Mouse (Mus musculus) spleen, adult 2 months (tissue): ENCODE measurements at regions not wholly inside any gene's neighbourhood (a gene's known extent, or its start where the extent isn't known, plus 50 kb on each side); places are given as distances from the start of the nearest gene placed in this dataset.

Experiments
- DNase-seq, 2 experiments: peaks; one replicate each; pipeline versions ENCODE4 v3.0.0 to v3.0.0-alpha.2; 2012 to 2021; ENCODE audit warnings: low spot score in 2 of 2, low read depth in 1 of 2
- H3K27ac ChIP-seq: fragments of 200-500 bp; 2 replicates; pipeline ENCODE4 v1.5.1; 2012; ENCODE audit warnings: low read length, inconsistent platforms; ENCODE audit not compliant: insufficient read depth
- H3K27me3 ChIP-seq: fragments of 200-500 bp; 2 replicates; pipeline ENCODE4 v1.6.1; 2012; ENCODE audit warnings: mild to moderate bottlenecking, moderate library complexity, low read length, inconsistent platforms; ENCODE audit not compliant: control insufficient read depth, insufficient read depth
- H3K36me3 ChIP-seq: fragments of 200-500 bp; 2 replicates; pipeline ENCODE4 v1.6.1; 2012; ENCODE audit warnings: mild to moderate bottlenecking, low read length, inconsistent platforms; ENCODE audit not compliant: control insufficient read depth, insufficient read depth
- H3K4me1 ChIP-seq: fragments of 200-500 bp; 2 replicates; pipeline ENCODE4 v1.6.1; 2011; ENCODE audit warnings: inconsistent platforms; ENCODE audit not compliant: control insufficient read depth, insufficient read depth, insufficient read length
- H3K4me3 ChIP-seq: fragments of 200-500 bp; 2 replicates; pipeline ENCODE4 v1.5.1; 2011; ENCODE audit warnings: mild to moderate bottlenecking, inconsistent platforms; ENCODE audit not compliant: insufficient read depth, insufficient read length; ENCODE audit errors: extremely low read depth
- CTCF ChIP-seq: fragments of 200-500 bp; IDR thresholded peaks from 2 replicates; pipeline ENCODE4 v1.5.1; 2011; ENCODE audit warnings: mild to moderate bottlenecking, inconsistent platforms; ENCODE audit not compliant: insufficient read depth, insufficient read length, insufficient replicate concordance; ENCODE audit errors: extremely low read depth
- POLR2A ChIP-seq: fragments of 200-500 bp; IDR thresholded peaks from 2 replicates; pipeline ENCODE4 v1.6.1; 2011; ENCODE audit warnings: low read depth, low read length, inconsistent platforms
- WGBS: fragments of 180-500 bp; shearing (Covaris S2); methylation state at CpG from one replicate; pipeline ENCODE4 v1.1.7; 2018; 5-methylcytosine and 5-hydroxymethylcytosine counted together

DNA sequence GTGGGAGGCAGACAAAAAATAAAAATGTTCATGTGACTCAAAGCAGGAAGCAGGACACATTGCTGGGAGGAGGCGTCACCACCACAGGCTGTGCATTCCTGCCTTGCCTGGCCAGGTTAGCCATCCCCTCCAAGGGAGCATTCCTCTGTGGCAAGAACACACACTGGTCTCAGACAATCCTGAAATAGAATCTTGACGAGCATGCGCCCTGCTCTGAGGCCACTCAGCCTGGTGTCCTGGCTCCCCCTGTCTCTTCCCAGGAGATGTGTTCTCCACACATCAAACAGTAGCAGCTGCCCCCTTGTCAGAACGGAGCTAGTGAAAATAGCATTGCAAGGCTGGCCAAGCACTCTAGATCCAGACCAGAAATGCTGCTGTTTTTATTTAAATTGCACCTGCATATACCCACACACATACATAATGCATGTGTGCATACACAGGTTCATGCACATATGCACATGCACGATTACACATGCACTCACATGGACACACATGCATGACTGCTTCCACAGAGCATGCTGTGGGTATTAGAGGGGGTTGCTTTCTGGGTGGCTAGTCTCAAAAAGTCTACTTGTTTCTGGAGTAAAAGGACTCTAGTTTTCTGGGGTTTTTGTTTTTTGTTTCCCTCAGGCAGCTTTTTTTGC lies 105.8 kb downstream of the Tomm20 start:
- H3K4me1 ChIP-seq: peaks cover 27% of the 10 kb centered on the region; the same call in 1 of the 2 replicates
- no peak overlapping the region for H3K4me3 ChIP-seq
- peak overlapping the region; percentile 75 for H3K27ac ChIP-seq
- H3K27me3 ChIP-seq: no peaks in the 10 kb centered on the region
- DNase-seq: no peak
- 19% methylated on average over 5 of the region's 5 CpGs for WGBS
- TF ChIP-seq POLR2A (no peak), CTCF (peak; percentile 1; the same call in 1 of the 2 replicates)
- no peaks in the 10 kb centered on the region for H3K36me3 ChIP-seq

DNA sequence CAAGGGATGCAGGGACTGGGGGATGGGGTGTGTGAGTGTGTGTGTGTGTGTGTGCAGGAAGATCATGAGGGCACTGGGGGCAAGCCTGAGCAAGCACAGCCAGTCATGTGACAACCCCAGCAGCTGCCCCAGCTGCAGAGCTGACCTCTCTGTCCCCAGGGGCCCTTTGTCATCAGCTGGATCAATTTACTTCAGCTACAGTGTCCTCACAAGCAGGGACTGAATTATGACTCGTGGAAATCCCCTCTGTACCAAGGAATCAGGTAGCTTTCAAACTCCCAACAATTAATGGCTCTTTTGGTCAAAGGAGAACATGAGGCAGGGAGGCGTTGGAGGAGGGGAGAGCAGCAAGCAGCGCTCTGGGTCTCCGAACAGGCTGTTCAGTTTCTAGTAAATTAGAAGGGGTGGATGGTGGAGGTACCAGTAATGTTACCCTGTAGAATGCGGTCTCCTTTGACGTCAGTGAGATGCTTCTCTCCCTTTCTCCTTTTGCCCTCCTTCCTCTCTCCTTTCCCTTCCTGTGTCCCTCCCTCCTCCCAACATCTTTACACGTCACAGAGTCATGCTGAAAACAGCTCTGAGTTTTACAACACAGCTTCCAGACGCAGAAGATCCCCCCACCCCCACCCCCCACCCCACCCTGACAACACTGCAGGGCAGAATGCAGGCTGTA lies 106.5 kb downstream of the Tomm20 start:
- TF ChIP-seq CTCF (no peak), POLR2A (no peak)
- 25% methylated on average over 8 of the region's 8 CpGs for WGBS
- peak; percentile 66 to 73 for DNase-seq
- Histone ChIP-seq H3K4me1 (peaks cover 26% of the 10 kb centered on the region; the same call in 1 of the 2 replicates), H3K27me3 (no peaks in the 10 kb centered on the region), H3K4me3 (no peak overlapping the region), H3K36me3 (no peaks in the 10 kb centered on the region), H3K27ac (peak overlapping the region; percentile 82)

DNA sequence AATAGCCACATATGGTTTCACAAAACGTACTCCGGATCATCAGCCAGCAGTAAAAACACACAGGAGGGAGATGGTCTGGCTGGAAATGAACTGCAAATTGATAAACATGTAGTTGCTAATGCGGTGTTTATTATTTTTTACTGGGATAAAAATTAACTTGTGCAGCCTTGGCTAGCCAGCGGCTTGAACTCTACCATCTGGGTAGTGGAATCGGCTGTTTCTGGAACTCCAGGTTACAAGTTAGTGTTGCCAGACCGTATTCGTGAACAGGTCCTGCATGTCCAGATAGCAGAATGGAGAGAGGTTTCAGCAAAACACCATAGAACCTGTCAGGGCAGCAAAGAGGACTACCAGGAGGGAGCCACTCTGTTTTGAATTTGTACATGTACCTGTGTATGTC lies 107.4 kb downstream of the Tomm20 start:
- no peak for TF ChIP-seq POLR2A
- no peak for TF ChIP-seq CTCF
- Histone ChIP-seq H3K36me3 (no peaks in the 10 kb centered on the region), H3K4me1 (peaks cover 31% of the 10 kb centered on the region), H3K4me3 (no peak overlapping the region), H3K27ac (peak overlapping the region; percentile 82), H3K27me3 (no peaks in the 10 kb centered on the region)
- no peak for DNase-seq
- 92% methylated on average over 7 of the region's 7 CpGs for WGBS

DNA sequence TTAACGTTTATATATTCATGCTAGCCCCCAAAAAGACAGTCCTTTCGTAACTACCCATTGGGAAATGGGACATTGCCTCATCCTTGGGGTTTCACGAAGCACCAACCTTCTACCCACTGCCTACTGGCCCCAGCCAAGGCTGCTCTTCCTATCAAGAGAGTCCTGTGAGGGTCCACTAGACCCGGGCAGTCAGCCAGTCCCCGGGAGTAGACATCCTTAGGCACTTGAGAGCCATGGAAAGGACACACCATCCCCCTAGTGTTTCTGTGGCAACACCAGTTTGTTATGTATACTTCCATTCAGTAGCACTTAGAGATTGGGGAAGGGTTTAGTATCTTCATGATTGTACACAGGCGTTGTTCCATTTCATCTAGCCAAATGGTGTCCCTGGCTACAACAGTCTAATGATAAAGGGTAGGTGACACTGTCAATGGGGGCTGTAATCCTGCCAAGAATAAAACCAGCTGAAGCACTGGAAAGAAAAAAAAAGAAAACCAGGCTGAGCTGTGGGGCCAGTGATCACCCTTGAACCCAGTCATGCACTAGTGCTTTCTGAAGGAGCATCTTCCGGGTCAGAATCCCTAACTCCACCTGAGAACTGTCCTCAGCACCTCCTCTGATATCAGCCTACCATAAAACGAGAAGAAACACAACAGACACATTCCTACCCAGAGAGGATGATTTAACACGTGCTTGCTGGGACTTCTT lies 108.2 kb downstream of the Tomm20 start:
- 76% methylated on average over 9 of the region's 9 CpGs for WGBS

DNA sequence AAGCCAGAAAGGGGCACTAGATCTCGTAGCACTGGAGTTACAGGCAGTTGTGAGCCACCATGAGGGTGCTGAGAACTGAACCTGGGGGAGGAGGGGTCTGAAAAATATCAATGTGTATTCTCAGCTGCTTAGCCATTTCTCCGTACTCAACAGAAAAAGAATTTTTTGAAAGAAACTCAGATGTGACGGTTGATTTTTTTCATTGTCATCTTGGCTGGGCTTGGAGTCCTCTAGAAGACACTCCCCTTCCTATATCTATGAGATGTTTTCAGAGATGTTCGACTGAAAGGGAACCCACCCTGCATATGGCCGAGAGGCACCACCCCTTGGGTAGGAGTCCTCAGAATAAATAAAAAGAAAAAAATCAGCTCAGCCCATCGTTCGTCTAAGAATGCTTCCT lies 110.1 kb downstream of the Tomm20 start:
- WGBS: 44% methylated on average over 7 of the region's 7 CpGs
- no peaks in the 10 kb centered on the region for H3K27me3 ChIP-seq
- TF ChIP-seq POLR2A: no peak
- no peak for TF ChIP-seq CTCF
- no peaks in the 10 kb centered on the region for H3K36me3 ChIP-seq
- no peak for DNase-seq
- H3K4me1 ChIP-seq: peaks cover 51% of the 10 kb centered on the region
- H3K27ac ChIP-seq: no peak overlapping the region
- no peak overlapping the region for H3K4me3 ChIP-seq

More for the DNA sequence above, 108.2 kb downstream of the Tomm20 start:
- no peaks in the 10 kb centered on the region for H3K27me3 ChIP-seq
- H3K27ac ChIP-seq: 0 out of 2 replicates have a peak overlapping the region, but pooled peaks have one; percentile 14
- no peaks in the 10 kb centered on the region for H3K36me3 ChIP-seq
- TF ChIP-seq POLR2A (no peak), CTCF (no peak)
- no peak overlapping the region for H3K4me3 ChIP-seq
- H3K4me1 ChIP-seq: peaks cover 36% of the 10 kb centered on the region
- no peak for DNase-seq

DNA sequence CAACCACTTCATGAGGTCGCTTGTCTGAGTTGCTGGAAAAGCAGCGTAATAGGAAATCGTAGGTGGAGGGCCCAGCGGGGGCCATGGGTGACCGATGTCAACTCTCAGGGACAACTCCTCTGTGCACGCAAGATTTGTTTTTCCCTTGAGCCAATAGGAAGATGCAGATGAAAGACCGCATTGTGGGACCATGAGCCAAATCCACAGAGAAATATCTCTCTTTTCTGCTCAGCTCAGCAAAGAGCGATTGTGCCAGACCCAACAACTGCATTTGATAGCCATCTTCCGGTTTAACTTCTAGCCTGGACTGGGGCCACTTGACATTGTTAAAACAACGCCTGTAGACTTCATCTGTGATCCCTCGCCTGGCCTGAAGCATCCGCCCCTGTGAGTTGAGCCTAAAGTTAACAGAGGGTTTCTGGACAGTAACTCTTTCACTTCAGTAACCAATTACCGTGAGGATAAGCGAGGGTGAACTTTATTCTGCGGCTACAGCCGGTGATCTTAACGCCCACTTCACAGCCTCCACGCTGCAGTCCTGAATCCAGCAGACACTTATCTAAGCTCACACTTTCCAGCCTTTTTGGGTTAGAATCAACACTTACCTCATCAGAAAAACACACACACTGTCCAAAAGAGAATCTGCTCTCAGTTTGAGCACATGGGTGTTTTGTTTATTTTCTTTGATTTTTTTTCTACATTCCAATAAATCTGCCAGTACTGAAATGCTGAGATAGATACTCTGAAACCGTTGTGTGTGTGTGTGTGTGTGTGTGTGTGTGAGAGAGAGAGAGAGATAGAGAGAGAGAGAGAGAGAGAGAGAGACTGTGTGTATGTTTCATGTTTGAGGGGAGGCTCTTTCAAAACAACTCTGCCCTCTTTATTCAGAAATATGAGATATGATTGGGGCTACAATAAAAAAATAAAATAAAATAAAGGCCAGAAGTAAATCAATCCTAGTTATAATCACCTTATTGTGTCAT lies 111.9 kb downstream of the Tomm20 start:
- H3K27ac ChIP-seq: peak overlapping the region; percentile 90
- H3K4me3 ChIP-seq: no peak overlapping the region
- H3K4me1 ChIP-seq: peaks cover 52% of the 10 kb centered on the region
- WGBS: 12% methylated on average over 19 of the region's 19 CpGs
- no peaks in the 10 kb centered on the region for H3K27me3 ChIP-seq
- H3K36me3 ChIP-seq: no peaks in the 10 kb centered on the region
- no peak for DNase-seq
- TF ChIP-seq CTCF (no peak), POLR2A (no peak)
